Mouse (Mus musculus) lung, postnatal 10 days (tissue): ENCODE measurements around the gene Csta1.
"Not testable (repeated sequence)": the region's sequence is repeated elsewhere in the genome, so short reads cannot be mapped to it uniquely, and the experiment has no call there.

Experiments
- DNase-seq: peaks from one replicate; pipeline ENCODE4 v3.0.0; 2021

The Csta1 gene

GRCm38 (mm10) chr16:36131141-36131540 is at the start of gene Csta1:
Csta1 (minus strand) TSS chr16:36131241.
- no peak for DNase-seq

DNA sequence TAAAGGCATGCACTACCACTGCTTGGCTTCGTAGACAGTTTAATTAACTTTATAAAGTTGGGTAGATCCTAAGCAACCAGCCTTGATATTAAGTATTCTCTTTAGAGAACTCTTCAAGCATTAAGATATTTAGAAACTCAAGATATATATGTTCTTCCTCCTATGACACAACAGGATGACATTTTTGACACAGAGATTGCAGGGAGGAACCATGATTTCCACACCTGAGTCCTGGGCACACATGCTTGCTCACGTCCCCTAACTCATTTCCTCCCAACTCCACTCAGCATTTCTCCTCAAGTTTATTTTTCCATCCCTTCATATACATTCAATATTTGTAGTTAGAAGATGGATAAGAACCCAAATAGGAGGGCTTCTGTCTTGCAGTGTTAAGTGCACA is 48.9 kb upstream of the Csta1 start:
- DNase-seq, result no peak

- DNase-seq, result no peak
Observed at GRCm38 (mm10) chr16:36176108-36176507, 45.1 kb upstream of the Csta1 start.

- DNase-seq, result not testable (repeated sequence)
Observed at GRCm38 (mm10) chr16:36167841-36168240, 36.8 kb upstream of the Csta1 start.

DNA sequence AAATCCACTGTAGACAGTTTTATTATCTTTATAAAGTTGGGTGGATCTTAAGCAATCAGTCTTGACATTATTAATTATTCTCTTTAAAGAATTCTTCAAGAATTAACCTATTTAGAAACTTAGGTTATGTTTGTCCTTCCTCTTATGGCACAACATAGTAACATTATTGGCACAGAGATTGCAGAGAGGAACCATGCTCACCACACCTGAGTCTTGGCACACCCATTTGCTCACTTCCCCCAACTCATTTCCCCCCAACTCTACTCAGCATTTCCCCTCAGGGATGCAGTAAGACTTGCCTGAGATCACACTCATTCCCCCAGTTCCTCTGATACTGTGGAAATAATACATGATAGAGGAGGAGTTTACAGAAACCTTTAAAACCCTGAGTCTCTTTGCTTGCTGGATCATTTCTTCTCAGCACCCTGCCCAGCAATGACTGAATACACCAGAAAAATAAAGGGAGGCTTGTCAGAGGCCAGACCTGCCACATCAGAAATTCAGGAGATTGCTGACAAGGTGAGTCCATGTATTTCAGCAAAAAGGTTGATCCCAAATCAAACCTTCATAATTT is 25.4 kb upstream of the Csta1 start, which contains the start of gene Stfa2l1:
Gene Stfa2l1 (plus strand): TSS at position 410 of the 574 bp plus-strand sequence.
- no peak for DNase-seq

- DNase-seq, result no peak
Observed at GRCm38 (mm10) chr16:36138201-36138600, 7.2 kb upstream of the Csta1 start.

DNA sequence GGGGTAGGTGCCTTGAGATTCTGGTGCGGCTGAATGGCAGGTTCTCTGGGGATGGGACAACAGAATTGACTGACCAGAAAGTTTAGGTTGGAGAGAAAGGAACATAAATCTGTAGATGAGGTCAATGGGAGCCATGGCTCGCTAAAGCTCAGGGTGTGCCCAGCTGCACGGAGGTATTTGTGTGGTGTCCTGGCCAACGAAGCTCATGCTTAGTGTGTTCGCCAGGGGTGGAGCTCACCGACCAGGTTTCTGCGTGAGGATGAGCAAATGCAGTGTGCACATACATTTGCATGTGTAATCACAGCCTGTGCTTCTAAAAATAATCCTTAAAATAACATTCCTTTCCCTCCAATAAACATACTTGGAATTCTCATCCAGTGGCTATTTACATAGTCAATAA is 2.9 kb downstream of the Csta1 start:
- DNase-seq, result no peak

GRCm38 (mm10) chr16:36115751-36116150 is 15.3 kb downstream of the Csta1 start:
- DNase-seq, result not testable (repeated sequence)

- not testable (repeated sequence) for DNase-seq
Observed at GRCm38 (mm10) chr16:36111486-36111885, 19.6 kb downstream of the Csta1 start.

DNA sequence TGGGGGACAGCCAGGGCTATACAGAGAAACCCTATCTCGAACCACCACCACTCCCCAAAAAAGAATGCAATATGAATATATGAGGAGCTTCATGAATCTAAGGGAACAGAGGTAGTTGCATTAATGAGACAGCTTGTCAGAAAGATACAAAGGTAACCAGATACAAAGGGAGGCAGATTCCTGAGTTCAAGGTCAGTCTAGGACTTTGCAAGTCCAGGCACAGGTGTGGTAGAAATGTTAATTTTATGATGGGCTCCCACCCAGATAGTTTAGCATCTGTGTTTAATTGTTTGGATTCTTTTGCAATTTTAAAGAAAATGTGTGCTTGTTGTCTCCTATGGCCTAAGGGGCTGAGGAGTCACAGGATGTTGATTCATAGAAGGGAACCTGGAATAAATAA is 28.8 kb downstream of the Csta1 start:
- no peak for DNase-seq

- DNase-seq, result no peak
Observed at GRCm38 (mm10) chr16:36101526-36101925, 29.5 kb downstream of the Csta1 start.

- DNase-seq, result not testable (repeated sequence)
Observed at GRCm38 (mm10) chr16:36097813-36098499, 33.1 kb downstream of the Csta1 start.

DNA sequence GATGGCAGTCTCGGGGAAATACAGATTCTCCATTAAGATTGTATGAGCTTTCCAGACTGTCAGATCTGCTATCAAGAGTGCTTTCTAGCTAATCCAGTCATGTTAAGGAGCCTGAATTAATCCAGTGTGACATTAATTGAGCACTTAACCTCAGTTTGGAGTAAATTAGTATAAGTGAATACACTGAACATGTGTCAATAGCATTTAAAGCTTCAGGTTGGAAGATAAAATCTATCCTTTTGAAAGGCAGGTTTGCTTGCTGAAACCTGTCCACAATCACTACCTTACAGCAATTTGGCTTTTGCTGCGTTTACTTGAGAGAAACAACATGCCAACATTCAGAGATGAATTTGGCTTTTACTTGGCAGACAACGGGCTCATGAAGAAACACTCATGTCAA is 37.0 kb downstream of the Csta1 start:
- DNase-seq, result no peak

- no peak for DNase-seq
Observed at GRCm38 (mm10) chr16:36090785-36091509, 40.1 kb downstream of the Csta1 start.

GRCm38 (mm10) chr16:36089850-36090616 is 41.0 kb downstream of the Csta1 start:
- no peak for DNase-seq

- DNase-seq, result peak; percentile 22
Observed at GRCm38 (mm10) chr16:36089065-36089464, 42.0 kb downstream of the Csta1 start.

- DNase-seq, result no peak
Observed at GRCm38 (mm10) chr16:36087846-36088245, 43.2 kb downstream of the Csta1 start.

DNA sequence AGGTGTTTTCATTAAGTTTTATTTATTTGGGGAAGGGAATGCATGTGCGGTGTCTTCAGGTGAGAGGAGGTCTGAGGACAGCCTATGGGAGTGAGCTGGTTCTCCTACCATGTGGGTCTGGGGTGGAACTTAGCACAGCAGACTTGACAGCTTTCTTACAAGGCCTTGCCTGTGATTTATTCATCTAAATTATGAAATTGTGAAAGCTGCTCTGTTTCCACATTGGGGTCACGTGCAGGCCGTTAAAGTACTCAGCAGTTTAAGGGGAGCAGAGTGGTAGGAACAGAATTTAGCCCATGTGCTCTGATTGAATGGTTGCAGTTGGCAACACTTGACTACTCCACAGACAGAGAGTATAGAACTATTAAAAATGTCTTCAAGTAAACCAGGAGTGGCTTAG is 51.1 kb downstream of the Csta1 start:
- DNase-seq, result no peak

DNA sequence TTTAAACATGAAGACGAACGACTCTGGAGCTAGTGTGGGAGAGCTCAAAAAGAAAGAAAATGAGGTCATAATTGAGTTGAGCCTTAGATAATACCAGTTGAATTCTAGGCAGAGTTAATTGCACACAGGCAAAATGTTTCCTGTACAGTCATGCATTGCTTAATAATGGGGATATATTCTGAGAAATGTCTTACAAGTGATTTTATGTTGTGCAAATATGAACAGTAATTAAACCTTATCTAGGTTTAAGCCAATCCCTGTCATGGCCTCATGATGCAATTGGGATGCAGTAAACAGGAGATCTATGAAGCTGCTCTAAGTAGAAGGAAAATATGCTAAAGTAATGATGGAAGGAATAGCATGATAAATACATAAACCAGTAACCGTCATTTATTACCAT is 56.3 kb downstream of the Csta1 start:
- DNase-seq, result no peak

DNA sequence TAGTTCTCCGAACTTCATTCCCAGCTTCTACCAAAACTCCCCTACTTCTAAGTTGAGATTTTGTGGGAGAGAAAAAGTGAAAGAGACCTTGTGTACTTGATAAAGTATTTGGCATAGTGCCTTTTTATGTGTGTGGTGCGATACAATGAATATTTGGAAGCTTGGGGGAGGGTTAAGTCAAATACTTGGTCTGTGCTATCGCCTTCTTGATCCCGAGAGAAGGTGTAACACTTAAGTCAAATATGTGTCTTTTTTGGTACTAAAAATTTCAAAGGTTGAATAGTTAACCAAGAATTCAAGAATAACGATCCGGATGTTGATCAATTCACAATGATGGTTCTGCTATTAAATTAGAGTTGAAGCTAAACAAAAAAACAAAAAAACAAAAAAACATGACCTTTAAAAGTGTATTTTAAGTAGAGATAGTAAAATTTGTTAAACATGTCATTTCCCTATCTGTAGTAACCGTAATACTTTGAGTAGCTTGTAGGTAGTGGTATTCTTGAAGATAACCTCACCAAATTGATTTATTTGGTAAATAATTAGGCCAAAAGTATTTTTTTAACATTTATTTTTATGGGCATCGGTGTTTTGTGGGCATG is 58.5 kb downstream of the Csta1 start:
- no peak for DNase-seq

- peak; percentile 93 for DNase-seq
Observed at GRCm38 (mm10) chr16:36071450-36072379, 59.3 kb downstream of the Csta1 start, which contains the start of the genes Fam162a and Ccdc58. Fam162a (minus strand) TSS chr16:36071594. Ccdc58 (plus strand) TSS chr16:36071685.

GRCm38 (mm10) chr16:36071071-36071449 is 60.0 kb downstream of the Csta1 start:
- no peak for DNase-seq
